Mouse (Mus musculus) midbrain, embryonic 16.5 days (tissue): ENCODE data around the gene Rgr. TPM values are rescaled to one million over a fixed set of nuclear protein-coding genes. Genes with fewer than 3 reads are reported as not detected.

Source experiments
- ATAC-seq: fragments of 200-750 bp; cut with Nextera tagmentation; 2 replicates; pipeline ENCODE4 v1.8.0; 2017; ENCODE audit warnings: moderate TSS enrichment
- H3K27ac ChIP-seq: fragments of 300-500 bp; sonication (generic); 2 replicates; pipeline ENCODE4 v1.5.1; 2014; ENCODE audit warnings: mild to moderate bottlenecking, low read length, mixed read lengths
- H3K27me3 ChIP-seq: fragments of 300-500 bp; sonication (generic); 2 replicates; pipeline ENCODE4 v1.6.1; 2014; ENCODE audit warnings: low read depth, low read length, mixed read lengths; ENCODE audit not compliant: control insufficient read depth, insufficient read depth
- H3K36me3 ChIP-seq: fragments of 300-500 bp; sonication (generic); 2 replicates; pipeline ENCODE4 v1.6.1; 2014; ENCODE audit warnings: mild to moderate bottlenecking, low read length, moderate library complexity, mixed read lengths; ENCODE audit not compliant: control insufficient read depth, insufficient read depth
- H3K4me1 ChIP-seq: fragments of 300-500 bp; sonication (generic); 2 replicates; pipeline ENCODE4 v1.6.1; 2014; ENCODE audit warnings: mild to moderate bottlenecking, low read length, mixed read lengths; ENCODE audit not compliant: control insufficient read depth, insufficient read depth
- H3K4me2 ChIP-seq: fragments of 300-500 bp; sonication (generic); 2 replicates; pipeline ENCODE4 v1.6.1; 2014; ENCODE audit warnings: mild to moderate bottlenecking, low read length, mixed read lengths
- H3K4me3 ChIP-seq: fragments of 300-500 bp; sonication (generic); 2 replicates; pipeline ENCODE4 v1.5.1; 2014; ENCODE audit warnings: low read depth, mild to moderate bottlenecking, low read length, moderate library complexity, mixed read lengths
- H3K9ac ChIP-seq: fragments of 300-500 bp; sonication (generic); 2 replicates; pipeline ENCODE4 v1.6.1; 2014; ENCODE audit warnings: low read depth, low read length, mixed read lengths
- H3K9me3 ChIP-seq: fragments of 300-500 bp; sonication (generic); replicated peaks from 2 replicates; pipeline ENCODE4 v1.6.1; 2014; ENCODE audit warnings: mild to moderate bottlenecking, low read length, mixed read lengths; ENCODE audit not compliant: control insufficient read depth, poor library complexity, severe bottlenecking
- WGBS: fragments of 180-500 bp; shearing (Covaris S2); extraction: QIAGEN DNeasy Blood & Tissue Kit; methylation state at CpG from one replicate; pipeline ENCODE4 v1.1.7; 2014; 5-methylcytosine and 5-hydroxymethylcytosine counted together
- polyA plus RNA-seq: library from polyadenylated mRNA; unstranded; fragments of >200 nt; fragmentation: Nextera tagmentation; extraction: Ambion mirVana; gene quantifications from 2 replicates; pipeline ENCODE4 v1.2.1, GENCODE M21; 2015

Rgr gene
- polyA plus RNA-seq, 1 experiment from 2014 or later: not detected

DNA sequence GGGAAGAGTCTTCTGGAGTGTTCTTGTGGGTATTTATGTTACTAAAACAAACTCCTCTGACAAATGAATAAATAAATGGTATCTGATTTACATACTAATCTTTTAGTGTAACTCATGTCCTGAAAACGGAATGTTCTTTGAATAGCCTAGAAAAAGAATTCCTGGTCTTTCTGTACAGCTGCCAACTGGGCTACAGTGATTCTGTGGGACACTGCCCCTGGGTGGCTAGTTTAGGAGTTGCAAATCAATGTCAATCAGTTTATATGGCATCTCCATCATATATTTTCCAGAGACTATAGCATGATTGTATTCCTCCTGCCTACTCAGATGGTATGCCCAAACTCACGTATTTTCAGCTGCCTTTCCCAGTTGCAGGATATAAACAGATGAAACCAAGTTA lies 16.1 kb upstream of the Rgr start:
- Histone ChIP-seq H3K4me1 (no peaks in the 10 kb centered on the region), H3K4me3 (no peak overlapping the region), H3K4me2 (no peak overlapping the region), H3K36me3 (no peaks in the 10 kb centered on the region), H3K27me3 (no peaks in the 10 kb centered on the region), H3K9me3 (no peaks in the 10 kb centered on the region), H3K9ac (no peak overlapping the region), H3K27ac (no peak overlapping the region)
- WGBS: 55% methylated on average over 2 of the region's 2 CpGs
- no peak for ATAC-seq

DNA sequence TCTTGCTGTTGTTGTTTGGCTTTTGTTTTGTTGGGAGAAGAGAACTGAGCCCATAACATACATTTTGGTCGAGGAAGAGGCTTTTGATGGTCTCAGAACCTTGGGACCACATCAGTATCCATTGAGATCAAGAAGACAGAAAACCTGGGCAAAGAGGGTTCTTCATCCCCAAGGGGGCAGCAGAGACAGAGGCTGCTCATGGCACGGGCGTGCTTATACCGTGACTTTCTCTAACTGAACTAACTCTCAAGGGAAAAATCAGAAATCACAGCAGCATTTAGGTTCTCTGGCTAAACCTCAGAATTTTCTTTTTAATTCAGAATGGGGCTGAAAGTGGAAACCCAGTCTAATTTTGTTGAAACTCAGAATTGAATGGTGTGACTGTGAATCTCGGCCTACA lies 14.3 kb downstream of the Rgr start:
- Histone ChIP-seq H3K27me3 (no peaks in the 10 kb centered on the region), H3K4me1 (peaks cover 4% of the 10 kb centered on the region; the same call in 1 of the 2 replicates), H3K4me2 (no peak overlapping the region), H3K9me3 (no peaks in the 10 kb centered on the region), H3K4me3 (no peak overlapping the region), H3K27ac (no peak overlapping the region), H3K9ac (no peak overlapping the region), H3K36me3 (no peaks in the 10 kb centered on the region)
- ATAC-seq: no peak
- WGBS: 57% methylated on average over 5 of the region's 5 CpGs

DNA sequence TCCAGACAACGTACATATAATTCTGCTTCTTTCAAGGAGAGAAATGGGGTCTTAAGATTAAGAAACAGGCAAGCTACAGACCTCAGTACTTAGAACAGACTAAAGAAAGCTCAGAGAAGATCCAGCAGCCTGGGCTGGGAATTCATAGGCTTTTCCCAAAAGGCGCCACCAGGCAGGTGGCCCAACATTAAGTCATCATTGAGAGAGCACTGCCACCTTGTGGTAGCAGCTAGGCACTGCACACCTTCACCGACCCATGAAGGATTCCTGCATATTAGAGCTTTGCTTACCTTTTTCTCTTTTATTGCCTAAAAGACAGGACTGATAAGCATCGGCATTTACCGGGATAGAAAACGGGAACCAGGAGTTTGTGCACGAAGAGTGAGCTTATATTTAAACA lies 15.5 kb downstream of the Rgr start:
- peaks cover 4% of the 10 kb centered on the region; the same call in 1 of the 2 replicates for H3K4me1 ChIP-seq
- H3K36me3 ChIP-seq: no peaks in the 10 kb centered on the region
- H3K27ac ChIP-seq: no peak overlapping the region
- no peak overlapping the region for H3K4me3 ChIP-seq
- no peaks in the 10 kb centered on the region for H3K27me3 ChIP-seq
- WGBS: 15% methylated on average over 7 of the region's 7 CpGs
- no peaks in the 10 kb centered on the region for H3K9me3 ChIP-seq
- H3K9ac ChIP-seq: no peak overlapping the region
- peak; percentile 56 for ATAC-seq
- H3K4me2 ChIP-seq: no peak overlapping the region

DNA sequence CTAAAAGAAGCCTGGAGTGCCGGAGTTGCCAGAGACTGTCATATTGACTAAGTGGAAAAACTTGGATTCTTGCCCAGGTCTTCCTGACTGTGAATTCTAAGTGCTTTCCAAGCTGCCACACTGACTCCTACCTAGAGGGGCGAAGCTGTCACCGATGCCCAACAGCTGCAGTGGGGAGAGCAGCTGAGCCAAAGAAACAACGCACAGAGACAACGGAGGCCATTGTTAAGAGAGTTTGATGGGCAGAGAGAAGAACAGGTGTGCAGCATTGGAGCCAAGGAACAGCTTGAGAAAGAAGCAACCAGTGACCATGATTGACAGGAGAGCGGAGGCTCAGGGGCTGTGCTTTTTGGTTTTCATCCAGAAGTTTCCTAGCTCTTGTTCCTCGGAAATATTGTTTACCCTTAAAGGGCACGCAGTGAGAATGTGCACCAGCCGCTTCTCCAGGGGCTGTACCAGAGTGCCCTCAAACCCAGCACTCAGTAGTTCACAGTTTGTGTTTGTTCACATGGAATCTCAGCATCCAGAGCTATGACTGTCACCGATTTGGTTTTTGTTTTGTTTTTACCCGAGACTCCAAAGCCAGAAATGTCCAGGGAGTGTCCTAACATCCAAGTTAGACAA lies 16.2 kb downstream of the Rgr start:
- Histone ChIP-seq H3K9me3 (no peaks in the 10 kb centered on the region), H3K4me3 (no peak overlapping the region), H3K27ac (no peak overlapping the region), H3K36me3 (no peaks in the 10 kb centered on the region), H3K4me2 (no peak overlapping the region), H3K27me3 (no peaks in the 10 kb centered on the region), H3K9ac (no peak overlapping the region), H3K4me1 (peaks cover 4% of the 10 kb centered on the region; the same call in 1 of the 2 replicates)
- 57% methylated on average over 11 of the region's 11 CpGs for WGBS
- ATAC-seq: peak; percentile 66; the same call in 1 of the 2 replicates

DNA sequence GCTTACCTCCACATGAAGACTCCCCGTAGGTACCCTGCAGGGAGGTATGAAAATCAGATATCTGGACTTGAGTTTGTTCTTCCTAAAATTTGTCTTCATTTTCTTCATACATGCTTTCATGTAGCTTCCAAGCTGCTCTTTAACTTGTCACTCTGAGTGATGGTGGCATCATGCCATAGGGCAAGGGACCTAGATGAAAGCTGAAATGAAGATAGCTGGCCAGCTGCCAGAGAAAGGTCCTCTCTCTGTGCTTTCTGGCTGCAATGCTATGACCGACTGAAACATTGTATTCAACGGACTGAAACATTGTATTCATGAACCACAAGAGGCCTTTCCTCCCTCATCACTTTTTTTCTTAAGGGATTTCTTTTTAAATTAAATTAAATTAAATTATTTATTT lies 20.2 kb downstream of the Rgr start:
- H3K27ac ChIP-seq: no peak overlapping the region
- H3K36me3 ChIP-seq: no peaks in the 10 kb centered on the region
- H3K27me3 ChIP-seq: no peaks in the 10 kb centered on the region
- 83% methylated on average over 3 of the region's 3 CpGs for WGBS
- H3K9ac ChIP-seq: no peak overlapping the region
- H3K4me3 ChIP-seq: no peak overlapping the region
- no peaks in the 10 kb centered on the region for H3K9me3 ChIP-seq
- H3K4me1 ChIP-seq: peaks cover 4% of the 10 kb centered on the region; the same call in 1 of the 2 replicates
- no peak for ATAC-seq
- no peak overlapping the region for H3K4me2 ChIP-seq

DNA sequence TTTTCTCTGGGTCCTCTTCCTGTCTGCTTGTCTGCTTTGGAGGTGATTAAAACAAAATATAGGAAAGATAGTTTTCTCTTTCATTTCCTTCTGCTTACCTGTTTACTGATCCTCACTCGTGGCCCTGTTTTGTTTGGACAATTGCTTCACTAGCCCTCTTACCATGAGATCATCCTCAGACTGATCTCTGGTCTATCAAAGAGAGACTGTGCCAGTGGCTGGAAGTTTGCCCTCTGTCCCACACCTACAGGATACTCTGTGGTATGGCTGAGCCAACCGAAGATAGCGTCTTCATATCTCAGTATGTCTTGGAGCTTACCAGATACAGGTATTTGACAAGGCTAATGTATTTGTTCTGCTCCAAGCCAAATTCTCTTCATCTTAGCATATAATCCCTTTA lies 20.8 kb downstream of the Rgr start:
- H3K27ac ChIP-seq: no peak overlapping the region
- 93% methylated on average over 3 of the region's 3 CpGs for WGBS
- H3K4me1 ChIP-seq: peaks cover 2% of the 10 kb centered on the region; the same call in 1 of the 2 replicates
- no peaks in the 10 kb centered on the region for H3K36me3 ChIP-seq
- H3K4me2 ChIP-seq: no peak overlapping the region
- H3K9me3 ChIP-seq: no peaks in the 10 kb centered on the region
- no peaks in the 10 kb centered on the region for H3K27me3 ChIP-seq
- H3K4me3 ChIP-seq: no peak overlapping the region
- H3K9ac ChIP-seq: no peak overlapping the region
- ATAC-seq: no peak

DNA sequence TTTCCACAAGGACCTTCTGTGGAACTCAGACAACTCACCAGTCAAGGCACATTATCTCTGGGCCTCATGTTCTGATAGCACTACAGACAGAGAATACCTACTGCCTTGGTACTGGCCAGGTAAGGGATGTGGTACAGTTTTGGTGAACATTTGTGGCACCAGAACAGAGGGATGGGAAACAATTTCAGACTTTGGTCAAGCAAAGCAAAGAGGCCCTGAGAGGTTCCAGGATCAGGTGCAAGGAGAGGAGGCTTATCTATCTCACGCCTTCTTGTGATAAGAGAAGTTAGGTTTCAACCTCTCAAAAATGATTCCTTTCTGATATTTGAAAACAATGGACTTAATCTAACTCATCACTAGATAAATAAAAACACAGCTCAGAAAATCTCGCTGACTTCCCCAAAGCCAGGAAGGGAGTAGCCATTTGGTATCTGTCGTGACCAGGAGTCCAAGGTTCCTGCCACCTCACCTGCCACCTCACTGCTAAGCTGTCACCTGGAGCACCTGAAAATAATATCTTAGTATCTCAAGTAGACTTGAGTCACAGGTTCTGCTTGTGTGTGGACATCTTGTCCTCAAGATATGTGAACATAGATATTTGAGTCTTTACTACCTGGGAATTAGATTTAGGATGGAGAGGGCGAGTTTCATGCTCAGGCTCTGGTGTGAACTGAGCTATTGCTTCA lies 21.4 kb downstream of the Rgr start:
- WGBS: 84% methylated on average over 4 of the region's 4 CpGs
- no peak overlapping the region for H3K27ac ChIP-seq
- H3K9ac ChIP-seq: no peak overlapping the region
- no peak for ATAC-seq
- H3K4me3 ChIP-seq: no peak overlapping the region
- no peaks in the 10 kb centered on the region for H3K36me3 ChIP-seq
- H3K9me3 ChIP-seq: no peaks in the 10 kb centered on the region
- no peak overlapping the region for H3K4me2 ChIP-seq
- H3K4me1 ChIP-seq: no peaks in the 10 kb centered on the region
- no peaks in the 10 kb centered on the region for H3K27me3 ChIP-seq

DNA sequence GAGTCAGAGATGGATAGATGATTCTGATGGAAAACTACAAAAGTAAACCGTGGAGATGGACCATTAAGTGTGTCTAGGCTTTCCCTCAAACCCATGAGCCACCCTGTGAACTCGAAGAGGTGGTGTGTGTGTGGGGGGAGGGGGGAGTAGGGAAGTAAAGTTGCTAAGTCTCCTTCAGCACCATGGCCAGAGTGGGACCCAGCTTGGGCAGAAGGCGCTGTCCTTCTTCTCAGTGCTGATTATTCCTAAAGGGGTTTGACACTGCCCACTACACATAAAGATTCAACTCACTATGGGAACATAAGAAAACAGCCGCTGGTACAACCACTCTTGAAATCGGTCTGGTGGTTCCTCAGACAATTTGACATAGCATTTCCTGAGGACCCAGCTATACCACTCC lies 32.9 kb downstream of the Rgr start:
- H3K9me3 ChIP-seq: no peaks in the 10 kb centered on the region
- no peak overlapping the region for H3K9ac ChIP-seq
- no peak overlapping the region for H3K27ac ChIP-seq
- no peak overlapping the region for H3K4me2 ChIP-seq
- ATAC-seq: no peak
- H3K27me3 ChIP-seq: no peaks in the 10 kb centered on the region
- peaks cover 2% of the 10 kb centered on the region; the same call in 1 of the 2 replicates for H3K4me1 ChIP-seq
- WGBS: 43% methylated on average over 5 of the region's 5 CpGs
- 0 out of 2 replicates have a peak, but pooled peaks cover 2% of the 10 kb centered on the region for H3K36me3 ChIP-seq
- no peak overlapping the region for H3K4me3 ChIP-seq

DNA sequence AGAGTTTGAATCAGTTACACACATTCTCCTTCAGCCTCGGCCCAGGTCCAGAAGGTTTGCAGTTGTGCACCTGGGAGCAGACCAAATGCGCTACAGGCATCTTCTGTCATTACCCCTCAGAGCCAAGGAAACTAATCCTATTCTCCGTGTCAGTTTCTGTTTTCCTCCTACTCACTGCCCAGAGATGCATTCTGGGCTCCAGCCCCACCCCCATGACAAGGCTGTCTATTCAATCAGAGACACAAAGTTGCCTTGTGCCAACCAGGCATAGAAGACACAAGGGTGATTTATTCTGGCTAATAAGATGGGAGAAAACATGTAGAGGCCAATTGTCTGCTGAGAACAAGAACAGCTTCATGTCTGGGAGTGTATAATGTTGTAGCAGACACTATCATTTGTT lies 35.1 kb downstream of the Rgr start:
- Histone ChIP-seq H3K4me1 (peaks cover 2% of the 10 kb centered on the region; the same call in 1 of the 2 replicates), H3K36me3 (0 out of 2 replicates have a peak, but pooled peaks cover 2% of the 10 kb centered on the region), H3K27me3 (no peaks in the 10 kb centered on the region), H3K27ac (no peak overlapping the region), H3K9ac (no peak overlapping the region), H3K4me2 (no peak overlapping the region), H3K9me3 (no peaks in the 10 kb centered on the region), H3K4me3 (no peak overlapping the region)
- ATAC-seq: peak; percentile 66; the same call in 1 of the 2 replicates
- 22% methylated on average over 3 of the region's 3 CpGs for WGBS
